Mouse (Mus musculus) limb, embryonic 11.5 days (tissue): Measurements from ENCODE around the gene Kcnma1. TPM values are rescaled to one million over a fixed set of nuclear protein-coding genes. Genes with fewer than 3 reads are reported as not detected.

Experiments used
- ATAC-seq: fragments of 200-750 bp; cut with Nextera tagmentation; 2 replicates; pipeline ENCODE4 v1.8.0; 2017; ENCODE audit warnings: low read depth; ENCODE audit not compliant: insufficient number of reproducible peaks, low FRiP score, low TSS enrichment
- DNase-seq: peaks from one replicate; pipeline ENCODE4 v3.0.0-alpha.2; 2015; ENCODE audit warnings: low spot score
- H3K27ac ChIP-seq: fragments of 300-500 bp; sonication (generic); replicated peaks from 2 replicates; pipeline ENCODE4 v1.5.1; 2014; ENCODE audit warnings: low read depth, mild to moderate bottlenecking, low read length
- H3K27me3 ChIP-seq: fragments of 300-500 bp; sonication (generic); 2 replicates; pipeline ENCODE4 v1.6.1; 2014; ENCODE audit warnings: mild to moderate bottlenecking, low read length, mixed read lengths; ENCODE audit not compliant: control insufficient read depth, insufficient read depth
- H3K36me3 ChIP-seq: fragments of 300-500 bp; sonication (generic); 2 replicates; pipeline ENCODE4 v1.6.1; 2014; ENCODE audit warnings: mild to moderate bottlenecking, low read length, moderate library complexity, mixed read lengths; ENCODE audit not compliant: control insufficient read depth, insufficient read depth
- H3K4me1 ChIP-seq: fragments of 300-500 bp; sonication (generic); 2 replicates; pipeline ENCODE4 v1.6.1; 2014; ENCODE audit warnings: low read length, mixed read lengths; ENCODE audit not compliant: control insufficient read depth, insufficient read depth
- H3K4me2 ChIP-seq: fragments of 300-500 bp; sonication (generic); 2 replicates; pipeline ENCODE4 v1.6.1; 2014; ENCODE audit warnings: low read depth, mild to moderate bottlenecking, moderate library complexity; ENCODE audit not compliant: severe bottlenecking
- H3K4me3 ChIP-seq: fragments of 300-500 bp; sonication (generic); 2 replicates; pipeline ENCODE4 v1.5.1; 2014; ENCODE audit warnings: low read depth, low read length
- H3K9ac ChIP-seq: fragments of 300-500 bp; sonication (generic); 2 replicates; pipeline ENCODE4 v1.6.1; 2014; ENCODE audit warnings: mild to moderate bottlenecking, low read length
- H3K9me3 ChIP-seq: fragments of 300-500 bp; sonication (generic); 2 replicates; pipeline ENCODE4 v1.6.1; 2016; ENCODE audit warnings: low read length; ENCODE audit not compliant: control insufficient read depth
- WGBS: fragments of 180-500 bp; shearing (Covaris S2); extraction: QIAGEN DNeasy Blood & Tissue Kit; methylation state at CpG from one replicate; pipeline ENCODE4 v1.1.7; 2014; 5-methylcytosine and 5-hydroxymethylcytosine counted together
- polyA plus RNA-seq: library from polyadenylated mRNA; unstranded; fragments of >200 nt; fragmentation: Nextera tagmentation; extraction: Ambion mirVana; gene quantifications from 2 replicates; pipeline ENCODE4 v1.2.1, GENCODE M21; 2014

The Kcnma1 gene
- polyA plus RNA-seq, result 0.80 and 0.89 TPM in 2 replicates

DNA sequence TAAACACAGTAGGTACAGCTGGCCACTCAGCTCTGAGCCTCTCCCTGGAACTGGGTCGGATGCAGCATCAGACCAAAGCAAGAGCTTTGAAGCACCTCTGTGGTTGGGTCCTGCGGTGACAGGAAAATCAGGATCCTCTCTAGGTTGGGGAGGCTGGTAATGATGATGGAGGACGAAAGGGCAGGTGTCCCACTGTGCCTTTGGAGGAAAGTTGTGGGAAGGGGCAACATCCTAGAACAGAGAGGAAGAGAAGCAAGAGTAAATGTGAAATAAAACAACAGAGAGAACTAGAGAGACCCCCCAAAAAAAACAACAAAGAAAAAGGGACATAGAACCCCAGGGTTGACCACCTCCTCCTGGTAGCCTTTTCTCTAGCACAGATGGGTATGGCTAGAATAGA, at the start of gene Kcnma1:
Gene Kcnma1 (minus strand): TSS at position 101 of the 400 bp plus-strand sequence.
- Histone ChIP-seq H3K9ac (no peak within 1 kb of the TSS), H3K9me3 (no peaks in the 10 kb centered on the region), H3K36me3 (no peaks in the 10 kb centered on the region), H3K4me1 (no peaks in the 10 kb centered on the region), H3K4me3 (no peak within 1 kb of the TSS), H3K27me3 (no peaks in the 10 kb centered on the region), H3K27ac (no peak within 1 kb of the TSS), H3K4me2 (no peak within 1 kb of the TSS)
- ATAC-seq (no peak), DNase-seq (no peak)
- 53% methylated on average over 3 of the region's 3 CpGs for WGBS

DNA sequence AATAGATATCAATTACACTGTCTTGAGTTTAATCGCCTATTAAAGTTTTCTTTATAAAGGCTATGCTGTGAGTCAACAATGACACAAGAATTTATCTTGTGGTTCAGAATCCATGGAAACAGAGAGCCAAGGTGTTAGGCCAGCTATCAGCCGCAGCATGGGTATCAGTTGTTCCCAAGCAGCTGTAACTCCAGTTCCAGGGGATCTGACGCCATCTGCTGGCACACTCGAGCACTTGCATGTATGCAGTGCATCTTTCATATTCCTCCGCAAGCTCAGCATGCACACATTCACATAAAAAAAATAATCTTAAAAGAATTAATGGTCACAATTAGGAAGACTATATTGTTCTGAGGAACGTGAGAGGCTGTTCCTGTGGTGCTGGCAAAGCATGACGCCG, 45.5 kb upstream of the Kcnma1 start:
- H3K27ac ChIP-seq, result no peak overlapping the region
- H3K4me3 ChIP-seq, result no peak overlapping the region
- no peak overlapping the region for H3K4me2 ChIP-seq
- H3K9me3 ChIP-seq, result no peaks in the 10 kb centered on the region
- 43% methylated on average over 8 of the region's 8 CpGs for WGBS
- no peaks in the 10 kb centered on the region for H3K36me3 ChIP-seq
- peak; percentile 59 for DNase-seq
- H3K4me1 ChIP-seq, result no peaks in the 10 kb centered on the region
- ATAC-seq, result no peak
- H3K27me3 ChIP-seq, result no peaks in the 10 kb centered on the region
- no peak overlapping the region for H3K9ac ChIP-seq

DNA sequence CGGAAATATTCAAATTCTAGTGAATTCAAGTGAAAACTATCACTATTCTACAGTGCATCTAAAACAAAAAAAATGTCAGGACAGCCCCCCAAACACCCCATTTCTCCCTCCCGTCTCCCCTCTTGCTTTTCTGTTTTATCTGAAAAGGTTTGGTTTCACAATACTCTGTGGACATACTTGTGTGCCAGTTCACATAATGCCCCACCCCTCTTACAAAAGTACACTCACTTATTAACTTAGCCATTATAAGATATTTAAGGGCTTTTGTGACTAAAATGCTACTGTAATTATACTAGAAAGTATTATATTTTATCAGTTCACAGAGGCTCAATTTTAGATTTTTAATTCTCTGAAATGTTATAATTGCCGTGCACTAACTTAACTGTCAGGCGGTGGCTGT, 45.0 kb upstream of the Kcnma1 start:
- Histone ChIP-seq H3K27me3 (no peaks in the 10 kb centered on the region), H3K36me3 (no peaks in the 10 kb centered on the region), H3K4me2 (no peak overlapping the region), H3K4me3 (no peak overlapping the region), H3K4me1 (no peaks in the 10 kb centered on the region), H3K27ac (no peak overlapping the region), H3K9ac (no peak overlapping the region), H3K9me3 (no peaks in the 10 kb centered on the region)
- 91% methylated on average over 4 of the region's 4 CpGs for WGBS
- ATAC-seq (no peak), DNase-seq (no peak)

DNA sequence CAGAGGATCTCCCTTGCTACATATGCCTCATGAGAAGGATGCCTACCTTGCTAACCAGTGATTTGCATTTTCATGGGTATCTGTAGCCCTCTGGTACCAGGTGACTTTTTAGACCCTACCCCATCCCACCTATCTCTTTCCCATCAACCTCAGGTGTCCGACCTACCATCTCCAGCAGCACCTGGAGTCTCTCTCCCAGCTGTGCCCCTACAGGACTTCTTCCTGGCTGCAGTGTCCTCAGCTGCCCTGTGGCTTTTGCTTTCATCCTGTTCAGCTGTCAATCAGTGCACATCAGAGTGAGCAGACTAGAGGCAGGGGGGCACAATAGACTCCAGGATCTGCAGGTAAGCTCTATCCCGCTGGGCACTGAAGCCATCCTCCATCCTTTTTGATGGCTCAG, 37.5 kb upstream of the Kcnma1 start:
- H3K9me3 ChIP-seq, result no peaks in the 10 kb centered on the region
- H3K4me2 ChIP-seq, result no peak overlapping the region
- H3K27ac ChIP-seq, result no peak overlapping the region
- no peak for DNase-seq
- no peak overlapping the region for H3K9ac ChIP-seq
- no peaks in the 10 kb centered on the region for H3K4me1 ChIP-seq
- H3K36me3 ChIP-seq, result no peaks in the 10 kb centered on the region
- no peak for ATAC-seq
- no peak overlapping the region for H3K4me3 ChIP-seq
- no peaks in the 10 kb centered on the region for H3K27me3 ChIP-seq
- 80% methylated on average over 2 of the region's 2 CpGs for WGBS

DNA sequence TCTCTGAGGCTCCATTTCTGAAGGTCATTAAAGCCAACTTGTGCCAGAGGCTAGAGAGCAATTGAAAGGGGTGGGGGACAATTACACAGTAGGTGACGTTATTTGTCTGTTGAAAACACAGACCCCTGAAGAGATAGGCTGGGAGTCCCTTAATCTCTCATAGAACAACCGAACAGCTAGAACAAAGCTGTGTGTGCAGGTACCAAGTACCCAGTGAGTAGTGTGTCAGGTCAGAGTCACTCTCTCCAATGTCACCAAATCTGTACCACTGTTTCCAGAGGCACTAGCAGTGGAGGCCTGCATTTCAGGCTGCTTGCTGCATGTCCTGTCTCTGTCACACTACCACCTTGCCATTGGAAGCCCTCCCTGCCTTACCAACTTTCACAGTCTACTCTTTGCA, 22.3 kb upstream of the Kcnma1 start:
- H3K27ac ChIP-seq, result no peak overlapping the region
- no peaks in the 10 kb centered on the region for H3K9me3 ChIP-seq
- ATAC-seq (no peak), DNase-seq (no peak)
- no peaks in the 10 kb centered on the region for H3K4me1 ChIP-seq
- H3K9ac ChIP-seq, result no peak overlapping the region
- no peak overlapping the region for H3K4me3 ChIP-seq
- no peaks in the 10 kb centered on the region for H3K27me3 ChIP-seq
- no peak overlapping the region for H3K4me2 ChIP-seq
- H3K36me3 ChIP-seq, result no peaks in the 10 kb centered on the region
- 59% methylated on average over 2 of the region's 2 CpGs for WGBS

DNA sequence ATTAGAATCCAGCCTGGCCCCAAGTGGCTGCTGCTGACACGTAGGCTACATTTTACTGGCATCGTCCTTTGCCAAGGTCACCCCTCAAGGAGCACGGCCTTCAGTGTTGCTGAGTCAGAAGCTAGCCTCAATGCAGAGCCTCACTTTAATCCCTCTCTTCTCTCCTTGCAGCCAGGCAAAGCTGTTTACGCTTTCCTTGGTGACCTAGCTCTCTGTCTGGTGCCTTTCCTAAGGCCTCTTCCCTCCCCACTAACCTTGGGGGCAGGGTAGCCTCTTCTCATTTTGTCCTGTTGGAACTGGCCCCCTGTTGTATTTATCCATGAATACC, 21.9 kb upstream of the Kcnma1 start:
- no peak for DNase-seq
- Histone ChIP-seq H3K4me2 (no peak overlapping the region), H3K4me3 (no peak overlapping the region), H3K36me3 (no peaks in the 10 kb centered on the region), H3K4me1 (no peaks in the 10 kb centered on the region), H3K27ac (no peak overlapping the region), H3K9ac (no peak overlapping the region), H3K27me3 (no peaks in the 10 kb centered on the region), H3K9me3 (no peaks in the 10 kb centered on the region)
- no peak for ATAC-seq
- 49% methylated on average over 4 of the region's 4 CpGs for WGBS

DNA sequence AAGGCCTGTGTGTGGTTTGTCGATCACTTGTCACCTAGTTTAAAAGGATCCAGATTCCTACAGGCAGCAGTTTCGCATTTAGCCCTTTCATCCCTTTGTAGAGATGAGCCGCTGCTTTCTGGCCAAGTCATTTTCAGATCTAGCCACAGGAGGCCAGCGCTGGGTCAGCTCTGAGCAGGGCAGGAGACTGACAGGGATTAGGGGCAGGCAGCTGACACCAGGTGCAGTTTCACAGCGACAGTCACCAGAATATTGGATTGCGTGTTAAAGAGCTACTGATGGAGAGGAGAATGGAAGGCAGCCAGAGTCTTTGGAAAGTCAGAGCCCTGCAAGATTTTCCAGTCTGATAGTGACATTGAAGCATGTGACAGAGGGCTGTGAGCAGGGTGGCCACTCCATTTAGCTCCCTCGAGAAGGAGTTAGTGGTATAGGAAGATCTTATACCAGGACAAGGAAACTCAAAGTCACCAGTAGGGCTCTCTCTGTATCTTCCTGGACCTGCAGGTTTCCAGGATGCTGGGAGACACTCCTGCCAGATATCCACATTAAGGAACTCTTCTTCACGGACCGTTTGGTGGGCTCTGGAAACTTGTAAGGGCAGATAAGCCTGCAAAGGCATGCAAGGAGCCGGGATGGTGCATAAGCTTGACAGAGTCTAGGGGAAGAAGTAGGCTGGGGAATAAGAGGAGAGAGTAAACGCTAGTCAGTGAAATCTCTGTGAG, 21.4 kb upstream of the Kcnma1 start:
- H3K4me2 ChIP-seq, result no peak overlapping the region
- H3K4me1 ChIP-seq, result no peaks in the 10 kb centered on the region
- H3K9ac ChIP-seq, result no peak overlapping the region
- H3K4me3 ChIP-seq, result no peak overlapping the region
- ATAC-seq (no peak), DNase-seq (peak; percentile 22)
- H3K9me3 ChIP-seq, result no peaks in the 10 kb centered on the region
- 24% methylated on average over 11 of the region's 11 CpGs for WGBS
- H3K27ac ChIP-seq, result no peak overlapping the region
- no peaks in the 10 kb centered on the region for H3K36me3 ChIP-seq
- no peaks in the 10 kb centered on the region for H3K27me3 ChIP-seq

DNA sequence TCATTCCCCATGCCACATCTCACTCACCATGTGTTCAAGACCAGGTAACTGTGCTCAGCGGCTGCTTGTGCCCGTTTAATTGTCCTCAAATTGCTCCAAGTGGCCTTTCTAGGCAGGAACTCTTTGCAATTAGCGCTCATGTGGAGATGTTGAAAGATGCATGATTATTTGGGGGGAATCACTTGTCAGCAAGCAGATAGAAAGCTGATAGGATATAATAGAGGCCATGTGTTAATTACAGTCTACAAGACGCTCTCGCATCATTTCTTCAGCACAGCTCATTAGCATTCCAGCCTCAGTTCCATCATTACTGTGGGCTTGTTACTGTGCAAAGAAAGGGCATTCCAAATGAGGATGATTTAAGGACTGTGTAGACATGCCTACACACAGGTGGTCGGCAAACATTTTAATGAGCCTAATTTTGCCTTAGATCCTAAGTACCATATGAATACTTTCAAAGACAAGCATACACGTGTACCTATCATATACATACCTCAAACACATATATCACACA, 18.6 kb upstream of the Kcnma1 start:
- Histone ChIP-seq H3K4me3 (no peak overlapping the region), H3K36me3 (no peaks in the 10 kb centered on the region), H3K9ac (no peak overlapping the region), H3K4me1 (no peaks in the 10 kb centered on the region), H3K9me3 (no peaks in the 10 kb centered on the region), H3K27ac (no peak overlapping the region), H3K4me2 (no peak overlapping the region), H3K27me3 (no peaks in the 10 kb centered on the region)
- ATAC-seq, result no peak
- DNase-seq, result no peak
- WGBS, result 64% methylated on average over 7 of the region's 7 CpGs

DNA sequence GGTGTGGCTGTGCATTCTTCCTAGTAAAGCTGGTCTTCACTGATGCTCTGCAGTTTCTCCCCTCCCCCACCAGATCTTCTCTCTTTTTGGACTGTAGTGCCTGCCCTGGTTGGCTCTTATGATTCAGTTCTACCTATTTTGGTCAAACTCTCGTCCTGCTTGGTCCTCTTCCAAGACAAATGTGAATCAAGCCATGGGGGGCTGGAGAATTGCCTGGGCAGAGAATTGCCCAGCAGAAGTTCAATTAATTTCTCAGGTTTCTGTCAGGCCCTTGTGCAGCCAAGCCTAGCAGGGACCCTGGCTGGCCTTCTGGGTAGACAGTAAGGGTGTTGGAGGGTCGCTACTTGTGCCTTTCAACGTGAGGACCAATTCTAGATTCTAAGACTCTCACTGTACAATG, 17.9 kb upstream of the Kcnma1 start:
- WGBS, result 82% methylated on average over 3 of the region's 3 CpGs
- H3K9me3 ChIP-seq, result no peaks in the 10 kb centered on the region
- no peaks in the 10 kb centered on the region for H3K4me1 ChIP-seq
- no peak overlapping the region for H3K27ac ChIP-seq
- no peaks in the 10 kb centered on the region for H3K36me3 ChIP-seq
- H3K4me2 ChIP-seq, result no peak overlapping the region
- no peak overlapping the region for H3K4me3 ChIP-seq
- DNase-seq, result no peak
- ATAC-seq, result no peak
- no peaks in the 10 kb centered on the region for H3K27me3 ChIP-seq
- no peak overlapping the region for H3K9ac ChIP-seq
